Mouse (Mus musculus) mouse trophoblast stem cell (cell line): ENCODE results near the gene Phlda3.

ENCODE experiments used
- in situ Hi-C, 2 experiments: fragments of 300-500 bp; cut with MseI, MboI; formaldehyde crosslinking; loops; 2 replicates in 1 of 2; 3 replicates in 1 of 2; pipeline ENCODE4 v1.15.1; 2025

Phlda3 gene

DNA sequence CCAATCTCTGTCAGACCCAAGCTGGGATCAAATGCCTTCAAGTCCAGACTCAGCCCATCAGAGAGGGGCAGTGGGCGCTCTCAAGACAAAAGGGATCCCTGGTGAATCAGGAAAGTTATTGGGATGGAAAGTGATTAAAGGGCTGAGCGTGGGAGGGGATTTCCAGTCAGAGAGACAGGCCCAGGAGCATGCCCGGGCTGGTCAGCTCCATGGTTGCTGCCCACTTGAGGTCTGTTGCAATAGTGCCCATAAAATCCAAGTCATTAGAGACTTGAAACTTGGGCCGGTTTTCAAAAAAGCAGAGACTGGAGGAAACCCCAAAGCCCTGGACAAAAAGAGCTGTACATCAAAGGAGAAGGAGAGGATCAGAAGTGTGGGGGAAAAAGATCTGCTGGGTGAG lies 6.2 kb upstream of the Phlda3 start:
- in situ Hi-C loops, result no loop called here

DNA sequence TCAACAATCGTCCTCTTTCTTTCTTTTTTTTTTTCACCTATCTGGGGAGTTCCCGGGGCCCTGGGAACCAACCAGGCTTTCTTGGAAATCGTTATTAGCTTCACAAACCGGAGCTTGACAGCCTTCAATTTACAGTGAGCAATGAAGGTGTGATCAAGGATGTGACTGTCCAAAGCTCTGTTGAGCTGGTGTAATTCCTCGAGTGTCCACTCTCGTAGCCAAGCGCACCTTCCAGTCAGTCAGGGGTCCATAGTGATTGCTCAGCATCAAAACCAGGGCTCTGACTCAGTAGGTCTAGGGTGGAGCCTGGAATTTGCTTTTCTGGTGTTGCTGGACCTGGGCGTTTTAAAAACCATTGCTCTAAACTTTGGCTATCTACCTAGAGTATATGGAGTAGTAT lies 5.7 kb upstream of the Phlda3 start:
- in situ Hi-C loops, result no loop called here

DNA sequence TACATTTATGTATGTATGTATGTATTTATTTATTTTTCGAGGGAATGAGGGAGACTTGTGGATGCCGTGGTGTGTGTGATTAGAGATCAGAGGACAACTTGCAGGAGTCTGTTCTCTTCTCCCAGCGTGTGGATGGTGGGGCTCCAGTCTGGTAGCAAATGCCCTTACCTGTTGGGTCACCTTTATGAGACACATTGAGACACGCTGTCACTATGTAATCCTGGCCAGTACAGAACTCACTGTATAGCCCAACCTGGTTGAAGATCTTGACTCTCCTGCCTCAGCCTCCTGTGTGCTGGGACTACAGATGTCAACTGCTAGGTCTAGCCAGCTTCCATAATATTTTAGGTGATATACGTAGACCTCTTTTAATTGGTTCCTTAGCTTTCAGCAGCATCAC lies 4.2 kb upstream of the Phlda3 start:
- in situ Hi-C loops, result no loop called here

DNA sequence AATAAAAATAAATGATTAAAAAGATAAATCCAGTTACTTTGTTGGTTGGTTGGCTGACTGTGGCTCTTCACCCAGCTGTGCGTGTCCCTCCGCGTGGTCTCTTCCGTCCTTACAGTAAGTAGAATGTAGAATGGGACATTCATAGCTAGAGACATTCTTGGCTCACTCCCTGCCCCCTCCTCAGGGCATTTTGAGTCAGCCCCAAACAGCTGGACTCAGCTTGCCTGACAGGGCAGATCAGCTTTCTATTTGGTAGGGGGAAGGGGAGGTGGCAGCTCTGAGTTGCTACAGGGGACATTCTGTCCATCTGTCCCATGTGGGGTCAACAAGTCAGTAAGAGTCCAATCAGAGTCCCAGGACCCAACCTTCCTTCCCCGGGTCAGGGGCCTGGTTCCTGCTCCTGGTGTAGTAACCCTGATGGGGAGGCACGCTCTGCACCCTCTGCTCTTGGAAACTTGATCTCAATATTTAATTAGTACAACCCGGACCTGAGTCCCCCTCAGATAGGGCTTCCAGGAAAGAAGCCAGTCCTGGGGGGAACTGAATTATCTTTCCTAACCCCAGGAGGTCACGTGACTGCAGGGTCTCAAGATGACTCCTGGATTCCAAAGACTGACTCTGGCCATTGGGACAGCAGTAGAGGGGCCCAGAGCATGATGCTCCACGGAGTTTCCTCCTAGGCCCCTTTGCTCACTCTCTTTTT lies 2.3 kb upstream of the Phlda3 start:
- in situ Hi-C loops, result no loop called here

- in situ Hi-C loops, result no loop called here
Measured at GRCm38 (mm10) chr1:135764206-135764528, 1.8 kb upstream of the Phlda3 start.

DNA sequence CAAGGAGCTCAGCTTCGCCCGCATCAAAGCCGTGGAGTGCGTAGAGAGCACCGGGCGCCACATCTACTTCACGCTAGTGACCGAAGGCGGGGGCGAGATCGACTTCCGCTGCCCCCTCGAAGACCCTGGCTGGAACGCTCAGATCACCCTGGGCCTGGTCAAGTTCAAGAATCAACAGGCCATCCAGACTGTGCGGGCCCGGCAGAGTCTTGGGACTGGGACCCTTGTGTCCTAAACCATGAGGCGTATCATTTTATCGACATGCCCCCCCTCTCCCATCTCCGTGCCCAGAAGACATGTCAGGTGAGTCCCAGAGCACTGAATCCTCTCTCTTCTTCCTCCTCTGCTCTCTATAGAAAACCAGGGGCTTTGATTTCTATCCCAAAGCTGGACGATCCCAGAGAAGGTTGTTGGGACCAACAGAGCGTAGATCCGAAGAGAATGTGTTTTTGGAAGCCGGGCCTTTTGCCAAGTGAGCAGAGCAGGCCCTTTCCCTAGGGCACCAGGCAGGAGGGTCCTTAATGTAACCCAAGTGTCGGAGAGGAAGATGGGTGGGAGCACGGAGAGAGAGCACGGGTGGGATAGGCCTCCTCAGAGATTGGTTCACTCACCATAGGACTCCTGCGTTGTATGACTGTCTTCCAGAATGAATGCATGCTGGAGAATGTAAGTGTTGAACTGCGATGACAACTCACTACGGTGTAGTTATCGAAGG lies 830 bp downstream of the Phlda3 start:
- in situ Hi-C loops, result no loop called here

GRCm38 (mm10) chr1:135767324-135767890 lies 1.5 kb downstream of the Phlda3 start:
- in situ Hi-C loops, result no loop called here

DNA sequence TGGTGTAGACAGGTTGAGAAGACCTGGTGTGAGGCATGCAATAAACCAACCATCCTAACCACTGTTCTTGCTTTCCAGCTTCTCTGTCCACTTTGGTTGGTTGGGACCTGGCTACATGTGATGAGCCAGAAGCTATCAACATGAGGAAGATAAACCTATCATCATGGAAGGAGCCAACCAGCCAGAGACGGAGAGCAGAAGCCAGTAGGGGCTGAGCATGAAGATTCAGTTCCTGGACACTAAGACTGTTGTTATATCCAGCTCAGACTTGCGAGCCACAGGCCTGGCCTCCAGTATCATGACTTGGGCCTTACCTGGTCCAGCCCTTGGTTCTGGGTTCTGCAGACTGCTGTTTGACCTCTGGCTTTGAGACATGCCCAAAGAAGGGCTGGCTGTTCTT lies 2.5 kb downstream of the Phlda3 start:
- in situ Hi-C loops, result no loop called here

- in situ Hi-C loops, result no loop called here
Measured at GRCm38 (mm10) chr1:135770237-135770636, 4.3 kb downstream of the Phlda3 start.

DNA sequence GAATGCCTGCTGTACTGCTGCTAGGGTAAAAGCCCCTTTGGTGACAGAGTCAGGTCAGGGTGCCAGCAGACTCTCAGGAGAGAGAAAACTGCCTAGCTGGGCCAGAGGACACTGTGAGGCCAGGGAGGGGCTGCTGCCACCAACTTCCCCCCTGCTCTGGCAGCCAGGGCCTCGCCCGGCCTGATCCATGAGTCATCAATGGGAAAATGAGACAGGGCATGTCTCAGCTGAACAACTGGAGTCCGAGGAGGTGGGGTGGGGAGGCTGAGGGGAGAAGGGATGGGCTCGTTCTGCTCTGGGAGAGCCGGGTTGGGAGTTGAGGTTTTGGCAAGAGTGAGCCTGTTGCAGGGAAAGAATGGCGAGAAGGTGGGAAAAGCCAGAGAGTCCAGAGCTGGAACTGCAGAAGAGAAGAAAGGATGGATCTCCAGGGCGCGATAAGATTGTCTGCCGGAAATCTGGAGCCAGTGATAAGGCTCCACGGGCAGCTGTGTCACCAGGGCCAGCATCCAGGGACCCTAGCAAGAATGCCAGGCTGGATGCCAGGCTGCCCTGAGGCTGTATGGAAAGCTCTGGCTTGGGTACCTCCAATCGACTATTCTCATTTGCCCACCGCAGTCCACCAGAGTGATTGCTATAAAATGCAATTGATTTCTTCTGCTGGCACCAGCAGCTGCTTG lies 5.1 kb downstream of the Phlda3 start:
- in situ Hi-C loops, result no loop called here

GRCm38 (mm10) chr1:135771573-135771970 lies 5.7 kb downstream of the Phlda3 start:
- in situ Hi-C loops, result no loop called here

DNA sequence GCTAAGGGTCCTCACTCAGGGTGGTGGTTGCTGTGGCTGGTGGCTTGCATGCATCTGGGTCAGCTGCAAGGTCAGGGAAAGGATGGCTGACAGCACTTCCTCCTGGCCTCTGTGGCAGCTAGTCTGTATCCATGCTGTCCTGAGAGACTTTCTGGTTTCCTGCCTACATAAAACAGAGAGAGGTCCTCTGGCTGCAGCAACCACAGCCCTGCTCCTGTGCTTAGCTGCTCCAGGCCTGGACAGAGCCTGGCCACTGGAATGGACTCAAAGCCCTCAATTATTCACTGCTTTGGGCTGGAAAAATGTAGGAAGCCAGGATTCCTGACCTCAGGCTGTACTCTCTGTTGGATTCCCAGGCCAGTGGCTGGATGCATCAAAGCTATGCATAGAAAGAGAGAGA lies 10.7 kb downstream of the Phlda3 start:
- in situ Hi-C loops, result no loop called here

GRCm38 (mm10) chr1:135777046-135777445 lies 11.1 kb downstream of the Phlda3 start:
- in situ Hi-C loops, result no loop called here

GRCm38 (mm10) chr1:135778780-135779535 lies 13.0 kb downstream of the Phlda3 start, which contains the start of gene Tnni1:
Tnni1 (plus strand) TSS chr1:135779434.
- in situ Hi-C loops, result no loop called here

GRCm38 (mm10) chr1:135780649-135781048 lies 14.7 kb downstream of the Phlda3 start:
- in situ Hi-C loops, result loop anchor here in 1 of 2 experiments (10.0 kb wide), 1 partner anchor 66 kb away; no protein-coding TSS in a partner anchor

- in situ Hi-C loops, result loop anchor here in 1 of 2 experiments (10.0 kb wide), 1 partner anchor 66 kb away; no protein-coding TSS in a partner anchor
Measured at GRCm38 (mm10) chr1:135781220-135781619, 15.3 kb downstream of the Phlda3 start.

- in situ Hi-C loops, result loop anchor here in 1 of 2 experiments (10.0 kb wide), 1 partner anchor 68 kb away; no protein-coding TSS in a partner anchor
Measured at GRCm38 (mm10) chr1:135782816-135783215, 16.9 kb downstream of the Phlda3 start.

DNA sequence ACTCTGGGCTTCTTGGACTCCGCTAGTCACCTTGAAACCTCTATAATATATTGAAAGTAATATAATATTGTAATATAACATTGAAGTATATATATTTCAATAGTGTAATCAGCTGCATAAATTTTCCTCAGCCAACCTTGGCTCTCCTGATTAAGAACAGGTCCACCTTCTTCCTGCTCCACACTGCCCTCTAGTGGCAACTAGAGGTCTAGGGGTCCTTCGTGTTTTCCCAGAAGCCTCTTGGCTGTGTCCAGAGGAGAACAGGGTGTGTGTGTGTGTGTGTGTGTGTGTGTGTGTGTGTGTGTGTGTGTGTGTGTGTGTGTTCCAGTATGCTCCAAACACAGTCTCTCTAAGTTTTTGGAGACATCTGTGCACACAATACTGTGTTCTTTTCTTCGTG lies 21.9 kb downstream of the Phlda3 start:
- in situ Hi-C loops, result loop anchor here (5.0 to 10.0 kb wide), 3 partner anchors 35 to 73 kb away; no protein-coding TSS in a partner anchor

- in situ Hi-C loops, result loop anchor here (5.0 to 10.0 kb wide), 3 partner anchors 36 to 74 kb away; no protein-coding TSS in a partner anchor
Measured at GRCm38 (mm10) chr1:135788708-135789107, 22.8 kb downstream of the Phlda3 start.

DNA sequence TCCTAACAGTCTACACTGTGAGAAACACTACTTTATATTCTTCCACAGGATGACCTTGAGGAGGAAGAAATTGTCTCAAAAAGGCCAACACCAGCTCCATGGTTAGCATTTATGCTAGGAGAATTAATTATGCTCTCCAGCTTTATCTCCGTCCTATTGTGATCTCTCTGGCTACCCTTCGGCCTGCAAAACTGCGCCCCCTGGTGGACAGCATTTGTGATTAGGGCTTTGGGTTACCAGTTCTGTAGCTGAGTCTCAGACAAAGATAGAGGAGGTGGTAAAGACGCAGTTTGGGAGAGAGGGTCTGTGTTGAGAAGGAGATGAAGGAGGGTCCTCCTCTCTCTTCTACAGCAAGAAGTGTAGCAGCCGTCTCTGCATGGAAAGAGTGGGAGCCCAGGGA lies 23.9 kb downstream of the Phlda3 start:
- in situ Hi-C loops, result loop anchor here (5.0 to 10.0 kb wide), 3 partner anchors 38 to 75 kb away; no protein-coding TSS in a partner anchor
